Mouse (Mus musculus) forebrain, postnatal 0 days (tissue): ENCODE measurements around the gene Jaml. TPM values are rescaled to one million over a fixed set of nuclear protein-coding genes. Genes with fewer than 3 reads are reported as not detected.

ENCODE experiments used
- ATAC-seq: fragments of 200-750 bp; cut with Nextera tagmentation; 2 replicates; pipeline ENCODE4 v1.8.0; 2017; ENCODE audit warnings: mild to moderate bottlenecking, moderate library complexity
- DNase-seq: peaks from one replicate; pipeline ENCODE4 v3.0.0-alpha.2; 2015
- H3K27ac ChIP-seq: fragments of 300-500 bp; sonication (generic); 2 replicates; pipeline ENCODE4 v1.5.1; 2014; ENCODE audit warnings: low read depth, mild to moderate bottlenecking, antibody characterized with exemption, low read length, moderate library complexity, mixed read lengths
- H3K27me3 ChIP-seq: fragments of 300-500 bp; sonication (generic); 2 replicates; pipeline ENCODE4 v1.6.1; 2014; ENCODE audit warnings: mild to moderate bottlenecking, low read length, mixed read lengths; ENCODE audit not compliant: insufficient read depth
- H3K36me3 ChIP-seq: fragments of 300-500 bp; sonication (generic); 2 replicates; pipeline ENCODE4 v1.6.1; 2014; ENCODE audit warnings: mild to moderate bottlenecking, moderate library complexity; ENCODE audit not compliant: insufficient read depth
- H3K4me1 ChIP-seq: fragments of 300-500 bp; sonication (generic); 2 replicates; pipeline ENCODE4 v1.6.1; 2014; ENCODE audit warnings: antibody characterized with exemption; ENCODE audit not compliant: insufficient read depth
- H3K4me2 ChIP-seq: fragments of 300-500 bp; sonication (generic); 2 replicates; pipeline ENCODE4 v1.6.1; 2014; ENCODE audit warnings: low read depth, mild to moderate bottlenecking, moderate library complexity
- H3K4me3 ChIP-seq: fragments of 300-500 bp; sonication (generic); 2 replicates; pipeline ENCODE4 v1.5.1; 2014; ENCODE audit warnings: low read depth, low read length, mixed read lengths
- H3K9ac ChIP-seq: fragments of 300-500 bp; sonication (generic); 2 replicates; pipeline ENCODE4 v1.6.1; 2014; ENCODE audit warnings: mild to moderate bottlenecking
- H3K9me3 ChIP-seq: fragments of 300-500 bp; sonication (generic); 2 replicates; pipeline ENCODE4 v1.6.1; 2016; ENCODE audit warnings: low read length
- CTCF ChIP-seq: sonication (generic); IDR thresholded peaks from 2 replicates; pipeline ENCODE4 v1.5.1; 2016; ENCODE audit warnings: antibody characterized with exemption, control low read depth, low read depth
- WGBS: fragments of 180-500 bp; shearing (Covaris S2); extraction: QIAGEN DNeasy Blood & Tissue Kit; methylation state at CpG from one replicate; pipeline ENCODE4 v1.1.7; 2014; 5-methylcytosine and 5-hydroxymethylcytosine counted together
- polyA plus RNA-seq: library from polyadenylated mRNA; unstranded; fragments of >200 nt; fragmentation: Nextera tagmentation; extraction: Ambion mirVana; gene quantifications from 2 replicates; pipeline ENCODE4 v1.2.1, GENCODE M21; 2015
- total RNA-seq: library from RNA; depleted of rRNA; stranded (reverse); fragments of >200 nt; gene quantifications from 2 replicates; pipeline ENCODE4 v1.2.3, GENCODE M21; 2014

Jaml gene
- total and polyA plus RNA-seq, 2 experiments from 2014 or later: 0.16 TPM; not detected in 1

GRCm38 (mm10) chr9:45095149-45095937 is 16.4 kb downstream of the Jaml start:
- WGBS: 72% methylated on average over 6 of the region's 6 CpGs
- ATAC-seq: no peak
- Histone ChIP-seq H3K4me3 (no peak overlapping the region), H3K36me3 (no peaks in the 10 kb centered on the region), H3K27me3 (no peaks in the 10 kb centered on the region; the same call in 1 of the 2 replicates), H3K9me3 (no peaks in the 10 kb centered on the region), H3K4me1 (no peaks in the 10 kb centered on the region), H3K27ac (no peak overlapping the region), H3K4me2 (no peak overlapping the region), H3K9ac (no peak overlapping the region)
- DNase-seq: no peak
- no peak for TF ChIP-seq CTCF

GRCm38 (mm10) chr9:45097877-45098276 is 18.9 kb downstream of the Jaml start:
- Histone ChIP-seq H3K4me3 (no peak overlapping the region), H3K9ac (no peak overlapping the region), H3K4me1 (no peaks in the 10 kb centered on the region), H3K36me3 (no peaks in the 10 kb centered on the region), H3K4me2 (no peak overlapping the region), H3K27me3 (no peaks in the 10 kb centered on the region; the same call in 1 of the 2 replicates), H3K9me3 (no peaks in the 10 kb centered on the region), H3K27ac (no peak overlapping the region)
- ATAC-seq (no peak), DNase-seq (no peak)
- TF ChIP-seq CTCF: no peak
- 83% methylated on average over 5 of the region's 5 CpGs for whole genome bisulfite sequencing

DNA sequence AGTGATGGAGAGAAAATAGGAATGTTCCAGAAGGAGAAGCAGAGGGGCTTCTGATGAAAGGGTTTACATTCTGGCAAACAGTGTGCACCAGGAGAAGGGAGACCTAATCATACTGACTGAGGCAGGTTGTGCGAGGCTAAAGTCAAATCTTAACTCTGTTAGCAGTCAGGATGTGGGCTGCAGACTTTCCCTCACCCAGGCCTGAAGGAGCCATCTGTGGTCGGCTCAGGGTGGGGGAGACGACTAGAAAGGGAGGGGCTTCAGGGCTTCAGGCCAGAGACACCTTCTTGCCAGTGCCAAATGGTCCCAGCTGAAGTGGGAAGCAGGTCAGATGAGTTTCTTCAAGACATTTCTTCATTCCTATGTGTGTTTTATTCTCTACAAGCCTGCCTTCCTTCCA is 19.4 kb downstream of the Jaml start:
- no peak for DNase-seq
- Histone ChIP-seq H3K36me3 (no peaks in the 10 kb centered on the region), H3K4me2 (no peak overlapping the region), H3K4me1 (no peaks in the 10 kb centered on the region), H3K27ac (no peak overlapping the region), H3K4me3 (no peak overlapping the region), H3K9ac (no peak overlapping the region), H3K9me3 (no peaks in the 10 kb centered on the region), H3K27me3 (no peaks in the 10 kb centered on the region)
- ATAC-seq: no peak
- TF ChIP-seq CTCF: no peak
- 49% methylated on average over 3 of the region's 3 CpGs for WGBS

- DNase-seq (no peak), ATAC-seq (no peak)
- Histone ChIP-seq H3K27ac (no peak overlapping the region), H3K9ac (no peak overlapping the region), H3K27me3 (no peaks in the 10 kb centered on the region), H3K36me3 (no peaks in the 10 kb centered on the region), H3K4me1 (no peaks in the 10 kb centered on the region), H3K4me3 (no peak overlapping the region), H3K9me3 (no peaks in the 10 kb centered on the region), H3K4me2 (no peak overlapping the region)
- TF ChIP-seq CTCF: no peak
- 89% methylated on average over 1 of the region's 1 CpGs for WGBS
These were observed 23.5 kb downstream of the Jaml start for GRCm38 (mm10) chr9:45102528-45102927.

DNA sequence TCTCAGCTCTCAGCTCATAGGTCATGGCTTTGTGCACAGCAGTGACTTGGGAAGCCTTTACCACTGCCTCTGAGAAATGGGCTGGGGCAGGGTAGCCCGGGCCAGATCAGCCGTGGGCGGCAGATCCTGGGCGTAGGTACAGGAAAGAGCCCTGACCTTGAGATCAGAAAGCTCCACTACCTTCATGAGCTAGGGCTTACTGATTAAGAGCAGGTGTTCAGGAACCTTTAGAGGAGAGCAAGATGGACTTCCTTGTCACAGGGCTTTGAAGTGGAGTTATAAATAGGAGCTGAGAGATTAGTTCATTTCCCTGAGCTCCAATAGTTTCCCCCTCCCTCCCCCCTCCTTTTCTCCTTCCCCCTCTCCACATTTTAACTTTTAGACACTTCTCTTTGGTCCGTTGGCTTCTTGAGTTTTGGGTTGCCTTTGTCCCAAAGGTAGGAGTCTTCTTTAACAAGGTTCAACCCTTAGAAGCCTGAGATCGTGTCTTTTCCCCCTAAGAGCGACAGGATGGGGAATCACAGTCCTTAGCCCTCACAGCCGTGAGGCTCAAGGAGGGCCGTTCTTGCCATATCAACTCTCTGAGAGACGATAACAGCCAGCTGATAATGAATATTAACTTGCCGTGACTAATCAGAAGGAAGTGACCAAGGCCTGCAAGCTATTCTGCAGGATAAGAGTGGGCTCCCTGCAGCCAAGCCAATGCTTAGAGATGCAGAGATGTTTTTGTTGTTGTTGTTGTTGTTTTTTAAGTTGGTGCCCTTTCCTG is 24.4 kb downstream of the Jaml start:
- H3K27ac ChIP-seq: no peak overlapping the region
- no peaks in the 10 kb centered on the region for H3K27me3 ChIP-seq
- H3K4me1 ChIP-seq: no peaks in the 10 kb centered on the region
- H3K4me3 ChIP-seq: no peak overlapping the region
- WGBS: 83% methylated on average over 11 of the region's 11 CpGs
- ATAC-seq: no peak
- no peaks in the 10 kb centered on the region for H3K9me3 ChIP-seq
- DNase-seq: no peak
- H3K4me2 ChIP-seq: no peak overlapping the region
- TF ChIP-seq CTCF: no peak
- no peaks in the 10 kb centered on the region for H3K36me3 ChIP-seq
- no peak overlapping the region for H3K9ac ChIP-seq

- H3K27me3 ChIP-seq: no peaks in the 10 kb centered on the region
- no peaks in the 10 kb centered on the region for H3K9me3 ChIP-seq
- H3K4me2 ChIP-seq: no peak overlapping the region
- no peaks in the 10 kb centered on the region for H3K36me3 ChIP-seq
- no peak for DNase-seq
- TF ChIP-seq CTCF: no peak
- H3K27ac ChIP-seq: no peak overlapping the region
- no peak overlapping the region for H3K4me3 ChIP-seq
- 93% methylated on average over 2 of the region's 2 CpGs for WGBS
- no peak overlapping the region for H3K9ac ChIP-seq
- no peaks in the 10 kb centered on the region for H3K4me1 ChIP-seq
- no peak for ATAC-seq
These were observed 26.8 kb downstream of the Jaml start for GRCm38 (mm10) chr9:45105596-45106374.
